Mouse (Mus musculus) urinary bladder, postnatal 4 days (tissue): Measurements from ENCODE around the gene Ighmbp2.
"Not testable (repeated sequence)": the region's sequence is repeated elsewhere in the genome, so short reads cannot be mapped to it uniquely, and the experiment has no call there.

Source experiments
- DNase-seq, 2 experiments: peaks; one replicate each; pipeline ENCODE4 v3.0.0; 2021 to 2022; ENCODE audit warnings: low spot score in 2 of 2

Gene Ighmbp2

GRCm38 (mm10) chr19:3281886-3282285, 931 bp downstream of the Ighmbp2 start:
- DNase-seq, result no peak

DNA sequence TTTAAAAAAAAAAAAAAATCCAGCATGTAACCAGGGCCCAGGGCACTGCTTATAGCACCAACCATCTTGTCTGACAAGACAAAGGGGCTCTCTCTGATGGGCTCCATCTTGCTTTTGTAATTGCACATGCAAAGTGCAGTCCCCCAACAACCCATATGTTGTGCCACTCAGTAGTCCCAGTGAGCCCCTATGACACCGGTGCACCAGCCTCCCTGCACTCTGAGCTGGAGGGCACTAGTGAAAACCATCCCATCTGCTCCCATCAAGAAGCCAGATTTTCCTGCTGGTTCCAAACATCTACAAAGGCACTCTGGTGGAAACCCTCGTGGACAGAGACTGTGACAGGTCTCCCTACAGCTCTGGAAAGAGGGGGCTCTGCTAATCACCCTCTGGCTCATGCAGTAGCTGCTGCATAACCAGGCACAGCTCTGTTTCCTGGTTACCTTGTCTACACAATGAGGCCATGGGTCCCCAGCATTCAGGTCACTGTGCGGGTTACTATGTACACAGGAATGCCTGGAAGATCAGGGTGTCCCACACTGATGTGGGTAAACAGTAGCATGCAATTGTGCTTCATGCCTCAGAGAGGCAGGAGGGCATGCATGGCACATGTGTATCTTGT, 7.0 kb downstream of the Ighmbp2 start:
- DNase-seq, result peak in 1 of 2 experiments; percentile 57

GRCm38 (mm10) chr19:3273331-3273730, 9.5 kb downstream of the Ighmbp2 start:
- no peak for DNase-seq

DNA sequence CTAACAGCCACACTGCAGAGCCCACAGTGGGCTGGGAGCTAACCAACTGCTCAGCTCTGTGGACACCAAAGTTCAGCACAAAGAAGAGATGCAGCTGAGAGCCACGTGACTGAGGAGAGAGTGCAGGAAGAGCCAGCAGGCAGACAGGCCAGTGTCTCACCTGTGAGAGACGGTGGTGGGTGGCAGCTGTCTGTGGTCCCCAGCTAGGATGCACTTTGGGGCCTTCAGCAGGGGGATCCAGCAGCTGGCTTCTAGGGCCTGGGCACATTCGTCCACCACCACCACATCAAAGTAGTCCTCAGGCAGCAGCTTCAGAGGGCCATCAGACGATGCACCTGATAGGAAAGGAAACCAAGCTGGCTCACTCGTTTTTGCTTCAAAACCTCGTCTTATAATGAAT, 11.5 kb downstream of the Ighmbp2 start:
- DNase-seq, result peak in 1 of 2 experiments; percentile 56

DNA sequence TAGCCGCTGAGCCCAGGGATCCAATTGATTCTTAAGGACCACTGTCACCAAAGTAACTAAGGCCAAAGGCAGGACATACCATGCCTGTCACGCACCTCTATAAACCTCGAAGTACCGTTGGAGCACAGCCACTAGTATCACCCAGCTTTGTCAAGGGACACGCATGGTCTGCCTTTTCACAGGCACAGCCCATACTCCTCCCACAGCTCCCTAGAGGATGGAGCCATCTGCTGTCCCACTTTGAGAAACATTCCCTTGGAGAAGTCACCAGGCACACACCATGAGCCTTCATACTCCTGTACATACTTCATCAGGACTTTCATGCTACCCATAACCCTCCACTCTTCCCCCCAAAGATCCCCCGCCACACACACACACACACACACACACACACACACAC, 13.0 kb downstream of the Ighmbp2 start:
- DNase-seq, result no peak

- DNase-seq, result peak; percentile 13 to 55
These were observed 13.5 kb downstream of the Ighmbp2 start for GRCm38 (mm10) chr19:3269279-3269678.

DNA sequence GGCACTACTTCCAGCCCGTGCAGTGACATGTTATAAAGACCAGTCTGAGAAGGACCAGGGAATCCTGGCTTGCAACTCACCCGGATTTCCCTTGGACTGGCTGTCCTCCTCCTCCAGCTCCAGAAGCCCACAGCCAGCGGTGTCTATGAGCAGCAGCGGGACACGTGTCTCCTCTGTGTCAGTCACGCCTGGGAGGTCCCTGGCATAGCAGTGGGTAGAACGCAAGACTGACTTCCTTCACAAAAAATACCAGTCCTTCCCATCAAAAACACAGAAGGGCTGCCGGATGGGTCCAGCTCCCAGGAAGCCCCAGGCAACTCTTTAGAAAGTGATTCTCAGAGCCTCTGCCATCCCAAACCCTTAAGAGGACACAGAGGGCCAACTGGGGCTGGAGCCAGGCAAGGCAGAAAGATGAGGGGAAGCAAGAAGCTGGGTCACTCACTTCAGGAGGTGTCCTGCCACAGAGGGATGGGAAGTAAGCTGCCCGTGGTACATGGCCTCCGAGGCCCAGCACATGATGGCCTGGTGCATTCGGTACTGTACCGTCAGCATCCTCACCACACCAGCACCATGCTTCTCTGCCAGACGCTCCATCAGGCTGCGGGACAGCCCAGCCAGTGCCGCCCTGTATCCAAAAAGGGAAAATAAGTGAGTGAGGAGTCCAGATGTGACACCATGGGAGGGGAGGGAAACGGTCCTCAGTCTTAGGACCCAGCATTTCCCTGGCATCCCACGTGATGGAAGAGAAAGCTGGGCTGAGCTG, 14.4 kb downstream of the Ighmbp2 start:
- peak; percentile 15 to 54 for DNase-seq

DNA sequence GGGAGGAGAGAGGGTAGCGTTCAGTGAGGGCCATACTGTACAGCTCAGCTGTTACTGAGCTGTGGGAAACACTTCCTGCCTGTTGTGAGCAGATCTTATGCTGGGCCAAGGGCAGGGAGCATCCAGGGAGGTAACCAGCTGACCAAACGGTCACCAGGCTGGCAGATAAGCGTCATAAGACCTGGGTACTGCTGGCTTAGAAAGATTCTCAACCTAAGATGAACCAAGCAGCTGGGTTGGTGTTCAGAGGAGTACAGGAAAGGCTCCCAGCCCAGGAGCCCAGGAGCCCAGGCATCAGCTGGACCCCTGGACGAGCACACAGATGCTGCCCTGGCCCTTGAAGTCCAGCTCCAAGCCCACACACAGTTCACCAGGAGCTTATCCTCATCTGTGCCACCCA, 15.5 kb downstream of the Ighmbp2 start:
- DNase-seq, result peak; percentile 14 to 47

- peak in 1 of 2 experiments; percentile 45 for DNase-seq
These were observed 16.1 kb downstream of the Ighmbp2 start for GRCm38 (mm10) chr19:3266676-3267075.

GRCm38 (mm10) chr19:3266136-3266535, 16.7 kb downstream of the Ighmbp2 start:
- DNase-seq, result peak; percentile 21 to 51

DNA sequence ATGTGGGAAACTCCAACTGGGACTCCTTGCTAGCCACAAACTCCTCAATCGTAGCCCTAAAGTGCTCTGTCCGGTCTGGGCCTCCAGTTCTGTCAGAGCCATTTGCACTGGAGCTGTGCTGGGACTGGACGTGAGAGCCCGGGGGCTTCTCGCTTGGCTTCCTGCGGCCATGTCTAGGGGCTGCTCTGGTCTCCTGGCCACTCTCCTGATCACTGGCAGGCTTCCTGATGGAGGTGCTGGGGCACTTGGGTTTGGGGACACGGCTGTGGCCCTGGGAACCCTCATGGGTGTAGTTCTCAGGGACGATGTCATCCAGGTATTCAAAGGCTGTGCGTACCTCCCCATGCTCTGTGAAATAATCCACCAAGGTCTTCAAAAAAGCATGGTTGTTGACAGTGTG, 17.6 kb downstream of the Ighmbp2 start:
- peak; percentile 16 to 56 for DNase-seq

- peak in 1 of 2 experiments; percentile 16 for DNase-seq
These were observed 18.5 kb downstream of the Ighmbp2 start for GRCm38 (mm10) chr19:3264348-3264747.

DNA sequence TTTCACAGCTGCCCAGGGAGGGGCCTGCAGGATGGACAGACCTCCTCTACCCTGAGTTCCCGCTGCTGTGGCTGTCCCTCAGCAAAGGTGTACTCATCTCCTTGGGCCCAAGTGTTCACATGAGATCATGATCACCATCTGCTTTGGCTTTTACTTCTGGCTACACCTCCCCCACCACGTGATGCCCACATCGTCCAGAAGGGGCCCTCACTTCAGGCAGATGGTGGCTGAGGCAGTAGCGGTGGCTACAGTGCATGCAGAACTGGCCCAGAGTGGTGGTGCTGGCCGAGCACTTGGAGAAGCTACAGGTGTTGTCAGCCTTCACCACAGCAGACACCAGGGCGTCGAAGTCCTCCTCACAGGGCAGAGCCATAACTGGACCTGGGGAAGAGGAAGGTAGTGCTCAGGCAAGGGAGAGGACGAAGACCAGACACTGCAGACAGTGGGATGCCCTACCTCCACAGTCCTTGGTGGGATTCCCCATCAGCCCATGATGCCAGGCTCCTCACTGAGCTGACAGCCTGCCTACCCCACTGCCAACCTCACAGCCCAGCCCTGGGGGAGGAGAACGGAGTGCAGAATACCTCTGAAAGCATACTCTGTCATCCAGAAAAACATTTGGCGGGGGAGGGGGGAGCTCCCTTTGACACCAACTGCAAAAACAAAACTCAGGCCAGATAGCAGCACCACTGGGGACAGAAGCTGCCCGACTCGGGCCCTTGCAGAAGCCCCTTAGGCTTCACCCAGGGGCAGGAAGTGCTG, 20.9 kb downstream of the Ighmbp2 start:
- DNase-seq, result peak; percentile 14 to 57

DNA sequence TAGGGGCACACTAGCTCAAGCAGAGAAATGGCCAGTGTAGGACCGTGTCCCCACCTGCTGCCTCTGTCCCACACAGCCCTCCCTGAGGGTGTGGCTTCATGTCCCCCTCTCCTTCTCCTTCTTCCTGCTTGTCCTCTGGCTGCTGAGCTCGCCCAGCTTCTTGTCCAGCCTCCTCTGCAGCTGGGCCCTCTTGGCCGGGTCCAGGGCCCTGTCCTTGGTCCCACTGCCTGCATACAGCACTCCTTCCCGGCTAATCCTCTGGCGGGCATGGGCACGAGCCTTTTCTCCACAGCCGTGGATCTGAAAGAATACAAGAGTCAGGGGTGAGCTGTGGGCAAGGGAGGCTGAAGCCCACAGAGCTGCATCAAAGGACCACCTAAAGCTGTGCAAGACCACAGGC, 21.5 kb downstream of the Ighmbp2 start:
- no peak for DNase-seq

- DNase-seq, result no peak
These were observed 22.2 kb downstream of the Ighmbp2 start for GRCm38 (mm10) chr19:3260591-3260990.

DNA sequence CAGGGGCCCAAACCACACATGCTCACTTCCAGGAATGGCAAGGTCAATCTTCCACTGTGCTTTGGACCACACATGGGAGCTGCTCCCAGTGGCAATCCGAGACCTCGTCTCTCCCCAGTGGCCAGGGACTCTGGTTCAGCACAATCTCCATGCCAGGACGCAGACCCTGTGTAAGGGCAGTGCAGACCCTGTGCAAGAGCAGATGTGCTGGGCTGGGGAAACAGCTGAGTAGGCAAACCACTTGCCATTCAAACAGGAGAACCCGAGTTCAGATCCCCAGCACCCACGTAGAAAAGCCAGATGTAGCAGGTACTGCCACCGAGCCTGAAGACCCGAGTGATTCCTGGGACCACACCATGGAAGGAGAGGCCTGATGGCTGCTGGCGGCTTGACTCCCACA, 22.8 kb downstream of the Ighmbp2 start:
- DNase-seq, result no peak

DNA sequence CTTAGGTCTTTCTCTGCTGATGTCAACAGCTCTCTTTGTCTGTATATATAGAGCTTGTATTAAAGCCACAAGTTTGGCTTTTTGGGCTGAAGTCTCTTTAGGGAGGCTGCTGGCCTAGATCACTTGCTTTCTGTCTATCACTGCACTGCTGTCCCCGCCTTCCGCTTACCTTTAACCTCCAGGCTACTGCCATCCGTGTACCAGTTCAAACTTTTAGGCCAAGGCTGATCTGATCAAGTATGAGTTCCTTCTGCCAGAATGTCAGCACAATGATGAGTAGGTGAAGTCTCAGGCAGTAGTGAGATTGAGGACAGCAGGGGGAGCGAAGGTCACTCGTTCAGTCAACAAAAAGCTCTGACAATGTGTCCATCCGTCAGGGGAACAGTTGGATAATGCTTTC, 57.6 kb downstream of the Ighmbp2 start:
- not testable (repeated sequence) for DNase-seq

DNA sequence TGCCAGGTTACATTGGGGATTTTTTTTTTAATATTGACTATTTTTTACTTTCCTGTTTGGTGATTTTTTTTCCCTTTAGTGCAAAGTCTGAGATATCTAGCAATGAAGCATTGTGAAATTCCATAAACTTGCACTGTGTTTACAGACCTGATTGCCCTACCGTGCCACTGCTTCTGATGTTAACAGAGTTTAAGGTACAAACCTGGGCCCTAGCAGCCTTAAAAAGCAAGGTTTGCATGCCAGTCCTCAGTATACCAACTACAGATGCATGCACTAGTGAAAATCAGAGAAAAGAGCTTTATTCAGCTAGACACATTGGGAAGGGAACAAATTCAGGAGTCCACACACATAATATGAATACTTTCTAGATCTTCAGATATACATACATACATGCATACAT, 67.9 kb downstream of the Ighmbp2 start:
- DNase-seq, result not testable (repeated sequence)
